Mouse (Mus musculus) cerebellum, adult 2 months (tissue): ENCODE measurements around the gene Il1f9. TPM values are rescaled to one million over a fixed set of nuclear protein-coding genes. Genes with fewer than 3 reads are reported as not detected.
"Not testable (repeated sequence)": the region's sequence is repeated elsewhere in the genome, so short reads cannot be mapped to it uniquely, and the experiment has no call there.

Experiments used
- DNase-seq, 2 experiments: peaks; one replicate each; pipeline ENCODE4 v3.0.0; 2021
- H3K27ac ChIP-seq: fragments of 200-500 bp; 2 replicates; pipeline ENCODE4 v1.5.1; 2012; ENCODE audit warnings: low read length, control low read depth, inconsistent platforms; ENCODE audit not compliant: insufficient read depth
- H3K27me3 ChIP-seq: fragments of 200-500 bp; 2 replicates; pipeline ENCODE4 v1.6.1; 2012; ENCODE audit warnings: inconsistent platforms, mild to moderate bottlenecking, low read length, moderate library complexity; ENCODE audit not compliant: control insufficient read depth, insufficient read depth
- H3K4me1 ChIP-seq: fragments of 200-500 bp; 2 replicates; pipeline ENCODE4 v1.6.1; 2011; ENCODE audit warnings: low read length; ENCODE audit not compliant: control insufficient read depth, insufficient read depth
- H3K4me3 ChIP-seq: fragments of 200-500 bp; replicated peaks from 2 replicates; pipeline ENCODE3; 2011; ENCODE audit warnings: mild to moderate bottlenecking, low read depth, low read length, control low read depth; ENCODE audit not compliant: insufficient read depth
- CTCF ChIP-seq: fragments of 200-500 bp; IDR thresholded peaks from 2 replicates; pipeline ENCODE4 v1.5.1; 2011; ENCODE audit warnings: low read depth, mild to moderate bottlenecking, control low read depth, low read length, moderate library complexity, borderline replicate concordance; ENCODE audit not compliant: insufficient read depth
- POLR2A ChIP-seq: fragments of 200-500 bp; IDR thresholded peaks from 2 replicates; pipeline ENCODE4 v1.6.1; 2011; ENCODE audit warnings: low read length, control low read depth, borderline replicate concordance; ENCODE audit not compliant: insufficient read depth
- WGBS: fragments of 180-500 bp; shearing (Covaris S2); methylation state at CpG from one replicate; pipeline ENCODE4 v1.1.7; 2018; 5-methylcytosine and 5-hydroxymethylcytosine counted together
- polyA plus RNA-seq: library from polyadenylated mRNA; depleted of rRNA; stranded (reverse); fragments of >200 nt; gene quantifications from 2 replicates; pipeline ENCODE4 v1.2.3, GENCODE M21; 2012; rRNA removed

Il1f9 gene
- polyA plus RNA-seq = 0.10 TPM in 1 of 2 replicates, not detected in the other

GRCm38 (mm10) chr2:24186176-24186575 lies at the start of gene Il1f9:
Gene Il1f9 (plus strand): TSS chr2:24186476.
- 94% methylated on average over 1 of the region's 1 CpGs for WGBS
- TF ChIP-seq POLR2A (no peak), CTCF (no peak)
- Histone ChIP-seq H3K27ac (no peak within 1 kb of the TSS), H3K4me3 (no peak within 1 kb of the TSS), H3K4me1 (no peaks in the 10 kb centered on the region), H3K27me3 (no peaks in the 10 kb centered on the region)
- DNase-seq = no peak

DNA sequence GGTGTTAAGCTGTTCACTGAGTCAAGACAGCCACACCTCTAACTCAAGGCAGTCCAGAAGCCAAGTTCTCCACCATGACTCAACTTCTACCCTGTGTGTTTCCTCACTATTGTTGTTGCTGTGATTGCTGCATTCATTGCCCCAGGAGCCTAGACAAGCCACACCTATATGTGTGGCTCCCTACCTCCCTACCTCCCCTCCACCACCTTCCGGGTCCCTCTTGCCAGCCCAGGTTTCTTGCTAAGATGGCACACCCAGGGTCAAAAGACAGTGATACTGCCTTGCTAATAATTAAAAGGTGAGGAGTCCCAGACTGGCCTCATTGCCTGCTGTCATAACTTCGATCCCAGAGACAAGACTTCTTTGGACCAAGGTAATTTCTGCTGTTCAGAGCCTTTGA lies 33.4 kb upstream of the Il1f9 start, which contains the start of gene Il1f8:
Il1f8 (plus strand) TSS at position 301 of the 400 bp plus-strand sequence.
- no peak within 1 kb of the TSS for H3K4me3 ChIP-seq
- H3K27me3 ChIP-seq = no peaks in the 10 kb centered on the region
- no peak for DNase-seq
- no peaks in the 10 kb centered on the region for H3K4me1 ChIP-seq
- TF ChIP-seq CTCF (no peak), POLR2A (no peak)
- 79% methylated on average over 2 of the region's 2 CpGs for WGBS
- no peak within 1 kb of the TSS for H3K27ac ChIP-seq

DNA sequence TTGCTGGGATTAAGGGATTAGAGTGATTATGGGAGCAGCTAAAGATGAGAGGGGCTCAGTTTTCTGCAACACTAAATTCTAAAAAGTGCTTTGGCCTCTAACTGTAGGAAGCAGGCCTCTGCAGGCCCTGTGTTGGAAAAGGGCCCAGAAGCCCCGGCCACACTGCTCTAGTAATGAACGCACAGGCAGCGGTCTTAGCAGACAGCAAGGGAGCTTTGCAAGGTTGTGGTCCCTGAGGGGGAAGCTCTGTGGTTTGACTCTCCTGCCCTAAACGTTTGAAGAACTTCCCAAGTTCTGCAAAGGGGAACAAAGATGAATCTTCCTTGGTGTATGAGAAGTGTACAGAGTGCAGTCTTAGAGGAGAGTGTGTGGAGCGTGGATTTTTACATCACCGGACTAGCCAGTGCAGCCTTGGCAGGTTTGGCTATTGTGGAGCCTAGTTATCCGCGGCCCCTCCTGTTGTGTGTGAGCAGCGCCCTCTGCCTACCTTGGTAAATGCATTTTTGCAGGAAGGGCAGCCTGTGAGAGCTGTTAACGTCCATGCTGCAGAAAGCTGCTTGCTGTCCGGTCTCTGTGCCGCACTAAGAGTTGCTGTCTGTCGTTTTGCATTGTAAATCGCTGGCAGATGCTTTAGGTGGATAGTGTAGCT lies 4.5 kb upstream of the Il1f9 start:
- 4% methylated on average over 14 of the region's 14 CpGs for WGBS
- peak; percentile 5 to 13 for DNase-seq
- H3K4me1 ChIP-seq, H3K27ac ChIP-seq, H3K4me3 ChIP-seq, H3K27me3 ChIP-seq: not testable (repeated sequence)
- 0 out of 2 replicates have a peak, but pooled peaks have one; percentile 12 for TF ChIP-seq CTCF

GRCm38 (mm10) chr2:24182423-24183147 lies 3.7 kb upstream of the Il1f9 start:
- 29% methylated on average over 13 of the region's 13 CpGs for WGBS

DNA sequence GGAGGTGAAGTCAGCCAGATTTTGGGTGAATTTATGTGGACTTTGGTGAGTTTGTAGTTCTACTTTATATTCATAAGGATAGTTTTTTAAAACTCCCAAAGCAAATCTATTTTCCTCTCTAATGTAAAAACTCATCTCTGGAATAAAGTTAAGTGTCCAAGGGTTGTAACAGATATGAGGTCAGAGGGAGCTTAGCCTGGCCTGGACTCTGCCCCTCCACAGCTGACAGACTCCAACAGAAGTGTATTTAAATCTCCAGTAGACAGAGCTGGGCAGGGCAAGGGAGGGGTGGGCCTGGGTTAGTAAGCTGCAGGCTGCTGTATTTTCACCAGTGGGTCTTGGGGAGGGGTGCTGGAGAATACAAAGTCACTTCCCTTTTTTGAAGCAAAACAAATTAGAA lies 2.2 kb upstream of the Il1f9 start:
- not testable (repeated sequence) for H3K4me1 ChIP-seq, DNase-seq, H3K27me3 ChIP-seq, H3K27ac ChIP-seq, H3K4me3 ChIP-seq

More at GRCm38 (mm10) chr2:24182423-24183147, 3.7 kb upstream of the Il1f9 start:
- not testable (repeated sequence) for H3K4me1 ChIP-seq, H3K27ac ChIP-seq, H3K4me3 ChIP-seq, H3K27me3 ChIP-seq
- DNase-seq = peak in 1 of 2 experiments; percentile 2

DNA sequence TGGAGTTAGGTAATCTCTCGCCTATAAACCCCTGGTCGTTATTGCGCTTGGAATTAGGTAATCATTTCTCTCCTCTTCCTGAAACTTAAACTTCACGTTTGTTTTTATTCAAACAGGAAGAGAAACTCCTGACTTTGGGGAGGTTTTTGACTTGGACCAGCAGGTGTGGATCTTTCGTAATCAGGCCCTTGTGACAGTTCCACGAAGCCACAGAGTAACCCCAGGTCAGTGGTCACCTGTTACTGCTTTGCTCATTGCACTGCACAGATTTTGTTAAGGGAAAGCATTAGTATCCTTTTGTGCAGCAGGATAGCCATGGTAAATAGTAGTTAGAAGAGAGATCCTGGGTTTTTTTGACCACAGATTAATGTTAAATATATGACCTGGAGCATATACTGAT lies 1.3 kb downstream of the Il1f9 start:
- 85% methylated on average over 6 of the region's 6 CpGs for WGBS
- H3K27me3 ChIP-seq = no peaks in the 10 kb centered on the region
- no peak overlapping the region for H3K27ac ChIP-seq
- no peak overlapping the region for H3K4me3 ChIP-seq
- H3K4me1 ChIP-seq = no peaks in the 10 kb centered on the region
- no peak for DNase-seq
- TF ChIP-seq CTCF (no peak), POLR2A (no peak)

DNA sequence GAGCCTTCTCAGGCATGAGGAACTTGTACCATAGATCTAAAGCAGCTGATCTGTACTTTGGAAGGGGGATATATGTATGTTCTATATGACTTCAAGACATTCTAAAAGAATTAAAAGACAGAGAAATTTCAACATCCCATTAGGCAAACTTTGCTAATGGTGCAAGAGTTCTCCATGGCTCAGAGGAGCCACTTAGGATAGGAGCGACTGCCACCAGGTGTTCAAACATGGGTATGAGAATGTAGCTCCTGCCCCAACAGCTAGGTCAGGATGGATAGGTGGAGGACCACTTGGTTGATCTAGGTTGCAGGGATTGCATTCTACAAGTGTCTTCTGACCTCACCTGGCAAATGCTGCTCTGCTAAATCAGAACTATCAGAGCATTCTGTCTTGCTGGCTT lies 1.9 kb downstream of the Il1f9 start:
- TF ChIP-seq CTCF = no peak
- TF ChIP-seq POLR2A = no peak
- H3K27me3 ChIP-seq = no peaks in the 10 kb centered on the region
- no peaks in the 10 kb centered on the region for H3K4me1 ChIP-seq
- no peak for DNase-seq
- H3K4me3 ChIP-seq = no peak overlapping the region
- WGBS = 70% methylated on average over 1 of the region's 1 CpGs
- no peak overlapping the region for H3K27ac ChIP-seq

- no peak for TF ChIP-seq POLR2A
- no peak for TF ChIP-seq CTCF
- Histone ChIP-seq H3K27ac (no peak within 1 kb of the TSS), H3K4me1 (no peaks in the 10 kb centered on the region), H3K27me3 (no peaks in the 10 kb centered on the region), H3K4me3 (no peak within 1 kb of the TSS)
- 50% methylated on average over 2 of the region's 2 CpGs for WGBS
- DNase-seq = no peak
Observed at GRCm38 (mm10) chr2:24215118-24215517, 28.8 kb downstream of the Il1f9 start, which contains the start of gene Il1f6. Gene Il1f6 (plus strand): TSS chr2:24215418.
